Mouse (Mus musculus) thymus, postnatal 14 days (tissue): ENCODE results near the gene Nedd8.

Experiments used
- DNase-seq: peaks from one replicate; pipeline ENCODE4 v3.0.0; 2021

The Nedd8 gene

DNA sequence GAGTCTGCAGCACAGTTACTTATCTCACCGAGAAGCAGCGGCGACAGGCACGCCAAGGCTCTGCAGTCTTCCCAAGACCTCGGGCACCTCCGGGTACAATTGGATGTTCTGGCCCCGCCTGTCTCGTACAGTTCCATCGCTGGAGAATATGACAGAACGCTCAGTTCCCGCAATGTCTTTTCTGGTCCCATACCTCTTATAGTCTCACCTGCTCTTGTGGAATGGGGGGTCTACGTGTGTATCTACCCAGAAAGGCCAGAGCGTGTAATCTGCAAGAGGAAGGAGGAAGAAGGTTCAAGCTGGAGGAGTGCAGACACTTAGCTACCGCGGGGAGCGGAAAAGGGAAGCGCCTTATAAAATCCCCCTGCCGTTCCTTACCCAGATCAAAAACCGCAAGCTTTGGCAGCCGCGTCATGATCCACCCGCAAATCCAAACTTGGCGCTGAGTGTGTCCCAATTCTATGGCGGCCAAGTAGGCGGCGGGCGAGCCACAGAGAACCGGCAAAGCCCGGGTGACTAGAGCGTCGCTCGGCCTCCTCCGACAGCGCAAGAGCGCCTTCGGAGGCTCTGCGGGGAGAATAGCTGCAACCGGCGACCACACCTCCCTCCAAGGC is 11.9 kb downstream of the Nedd8 start, which contains the start of gene Mdp1:
TSS of gene Mdp1 (minus strand) at position 549 of the 614 bp plus-strand sequence.
- peak; percentile 82 for DNase-seq

DNA sequence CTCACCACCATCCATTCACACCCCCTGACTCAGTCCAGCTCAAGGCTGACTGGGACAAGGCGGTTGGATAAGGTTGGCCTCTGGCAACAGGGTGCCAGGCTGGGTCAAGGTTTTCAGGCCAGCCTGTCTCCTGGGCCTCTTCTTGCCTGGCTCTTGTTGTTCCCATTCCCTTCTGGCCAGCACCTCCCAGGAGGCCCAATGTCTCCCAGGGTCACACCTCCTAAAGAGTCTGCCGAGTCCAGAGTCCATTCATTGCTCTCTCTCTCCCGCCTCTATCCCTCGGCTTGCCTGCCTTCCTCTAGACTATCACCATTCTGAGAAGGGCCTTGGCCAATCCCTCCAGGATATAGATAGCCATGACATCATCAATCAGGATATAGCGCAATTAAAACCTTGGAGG is 13.9 kb downstream of the Nedd8 start:
- DNase-seq = no peak

- DNase-seq = no peak
Observed at GRCm38 (mm10) chr14:55656935-55657334, 15.0 kb downstream of the Nedd8 start.

GRCm38 (mm10) chr14:55651528-55651927 is 20.4 kb downstream of the Nedd8 start:
- peak; percentile 66 for DNase-seq

DNA sequence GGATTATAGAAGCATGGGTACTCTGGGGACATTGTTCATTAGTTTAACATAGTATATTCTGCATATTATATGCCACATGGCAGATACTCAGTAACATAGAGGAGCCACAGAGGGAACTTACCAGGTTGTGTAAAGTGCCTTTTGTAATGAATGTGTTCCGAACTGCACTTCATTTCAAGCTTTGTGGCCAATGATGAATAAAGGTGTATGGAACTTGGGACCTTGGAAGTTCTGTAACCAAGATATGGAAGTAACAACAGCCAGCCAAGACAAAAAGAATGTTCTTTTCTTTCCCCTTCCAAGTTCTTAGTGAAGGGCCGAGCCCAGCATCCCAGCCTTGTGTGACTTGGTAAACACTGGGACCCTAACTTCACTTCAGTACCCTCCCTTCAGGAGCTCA is 22.0 kb downstream of the Nedd8 start, which contains the start of gene Tssk4:
TSS of gene Tssk4 (plus strand) at position 301 of the 400 bp plus-strand sequence.
- no peak for DNase-seq

DNA sequence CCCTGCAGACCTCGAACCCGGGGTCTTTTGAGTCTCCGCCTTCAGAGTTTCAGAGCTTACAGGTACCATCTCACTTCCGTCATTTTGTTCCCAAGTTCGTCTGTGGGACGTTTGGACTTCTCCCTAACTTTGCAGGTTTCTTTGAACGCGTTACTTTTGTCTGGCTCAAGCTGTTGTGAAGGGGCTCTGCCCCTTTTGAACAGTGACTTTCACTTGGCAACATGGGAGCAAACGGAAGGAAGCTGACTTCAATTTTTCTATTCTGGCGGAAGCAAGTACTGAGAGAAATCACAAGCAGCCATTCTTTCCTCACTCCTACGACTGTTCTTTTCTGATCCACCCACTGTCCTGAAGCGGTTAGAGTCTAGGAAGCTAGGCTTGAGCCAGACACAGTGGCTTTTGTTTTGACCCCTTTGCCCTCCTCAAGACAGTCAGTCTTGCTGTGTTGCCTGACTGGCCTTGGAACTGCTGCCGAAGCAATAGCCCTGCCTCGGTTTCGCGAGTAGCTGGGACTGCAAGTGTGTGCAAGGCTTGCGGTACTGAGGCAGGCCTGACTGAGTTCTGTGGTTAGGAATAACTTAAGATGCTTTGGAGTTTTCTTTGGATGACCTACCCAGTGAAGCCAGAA is 27.5 kb downstream of the Nedd8 start:
- DNase-seq = peak; percentile 30

- peak; percentile 83 for DNase-seq
Observed at GRCm38 (mm10) chr14:55643060-55643907, 28.6 kb downstream of the Nedd8 start, which contains the start of gene Tm9sf1. TSS of gene Tm9sf1 (minus strand) at chr14:55643806.

DNA sequence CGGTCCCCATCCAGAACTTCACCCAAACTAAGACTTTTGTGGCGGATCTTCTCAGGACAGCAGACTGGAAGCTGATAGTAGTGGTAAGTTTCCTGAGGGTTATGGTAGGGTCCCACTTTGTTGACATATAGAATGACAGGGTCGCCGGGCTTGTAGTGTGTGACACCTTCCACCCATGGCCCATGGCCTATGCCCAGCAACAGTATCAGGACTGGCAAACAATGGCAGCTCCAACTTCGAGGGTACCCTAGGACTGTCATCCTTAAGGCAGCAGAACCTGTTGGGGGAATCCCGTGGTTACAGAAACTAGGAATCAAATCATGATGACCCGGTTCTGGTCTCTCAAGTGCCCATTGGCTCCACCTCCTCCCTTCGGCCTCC is 29.3 kb downstream of the Nedd8 start:
- DNase-seq = no peak

GRCm38 (mm10) chr14:55641291-55641690 is 30.6 kb downstream of the Nedd8 start:
- no peak for DNase-seq

DNA sequence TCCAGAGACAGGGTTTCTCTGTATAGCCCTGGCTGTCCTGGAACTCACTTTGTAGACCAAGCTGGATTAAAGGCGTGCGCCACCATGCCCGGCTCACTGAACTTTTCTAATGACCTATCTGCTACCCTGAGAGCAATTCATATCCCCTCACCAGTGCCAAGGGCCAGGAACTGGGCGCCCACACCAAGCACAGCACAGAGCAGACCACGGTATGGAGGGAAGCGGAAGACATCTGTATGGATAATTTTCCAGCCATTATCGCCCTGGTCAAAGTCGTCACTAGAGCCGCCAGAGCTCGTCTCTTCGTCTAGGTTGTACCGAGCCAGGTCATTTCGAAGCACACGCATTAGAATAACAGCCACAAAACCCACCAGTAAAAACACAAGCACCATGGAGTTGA is 31.1 kb downstream of the Nedd8 start:
- no peak for DNase-seq

DNA sequence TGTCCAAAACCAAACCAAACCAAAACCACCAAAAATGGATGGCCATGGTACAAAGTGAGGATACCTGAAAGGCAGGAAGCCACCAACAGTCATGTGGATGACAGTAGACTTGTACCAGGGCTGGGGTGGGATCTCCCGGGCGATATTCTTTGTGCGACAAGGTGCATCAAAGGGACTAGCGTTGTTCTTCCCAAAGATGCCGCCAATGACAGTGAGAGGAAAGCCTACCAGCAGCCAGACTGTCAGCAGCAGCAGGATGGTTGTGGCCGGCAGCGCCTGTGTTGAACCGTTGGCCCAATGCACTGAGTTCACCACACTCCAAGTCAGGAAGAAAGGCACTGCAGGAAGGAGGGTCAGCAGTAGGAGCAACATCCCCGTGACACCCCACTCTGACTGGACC is 34.1 kb downstream of the Nedd8 start, which contains the start of gene Gm49378:
TSS of gene Gm49378 (minus strand) at position 101 of the 400 bp plus-strand sequence.
- DNase-seq = no peak

- peak; percentile 91 for DNase-seq
Observed at GRCm38 (mm10) chr14:55635523-55636007, 36.4 kb downstream of the Nedd8 start, which contains the start of gene Ipo4. TSS of gene Ipo4 (minus strand) at chr14:55635957.

GRCm38 (mm10) chr14:55634874-55635522 is 36.9 kb downstream of the Nedd8 start:
- DNase-seq = no peak

DNA sequence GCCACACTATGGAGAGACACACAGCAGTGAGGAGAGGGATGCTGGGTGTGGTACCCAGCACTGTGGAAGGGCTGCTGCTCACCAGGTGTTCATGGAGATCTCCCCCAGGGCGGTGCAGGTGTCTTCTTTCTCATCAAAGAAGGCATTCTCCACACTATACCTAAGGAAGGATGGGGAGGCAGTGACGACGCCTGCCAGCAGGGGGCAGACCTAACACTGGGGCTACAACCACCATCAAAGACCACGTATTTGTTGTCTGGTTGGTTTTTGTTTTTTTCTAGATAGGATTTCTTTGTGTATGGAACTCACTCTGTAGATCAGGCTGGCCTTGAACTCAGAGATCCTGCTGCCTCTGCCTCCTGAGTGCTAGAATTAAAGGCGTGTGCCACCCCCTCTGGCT is 42.6 kb downstream of the Nedd8 start:
- peak; percentile 87 for DNase-seq

GRCm38 (mm10) chr14:55628077-55628827 is 43.7 kb downstream of the Nedd8 start:
- no peak for DNase-seq

GRCm38 (mm10) chr14:55618486-55619195 is 53.3 kb downstream of the Nedd8 start:
- DNase-seq = no peak

GRCm38 (mm10) chr14:55617822-55618221 is 54.1 kb downstream of the Nedd8 start, which contains the start of gene Rec8:
TSS of gene Rec8 (plus strand) at chr14:55618037.
- DNase-seq = no peak

DNA sequence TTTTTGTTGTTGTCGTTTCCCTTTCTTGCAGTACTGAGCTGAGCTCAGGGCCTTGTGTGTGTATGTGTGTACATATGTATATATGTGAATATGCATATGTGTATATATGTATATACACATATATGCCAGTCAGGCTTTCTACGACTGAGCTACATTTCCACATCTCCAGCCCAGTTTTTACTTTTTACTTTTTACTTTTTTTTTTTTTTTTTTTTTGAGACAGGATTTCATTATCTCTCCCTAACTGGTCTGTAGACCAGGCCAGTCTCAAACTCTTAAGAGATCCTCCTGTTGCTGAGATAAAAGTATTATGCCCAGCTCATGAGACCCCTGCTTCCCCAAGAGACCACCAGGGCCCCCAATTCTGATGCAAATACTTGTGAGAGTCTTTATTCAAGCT is 55.1 kb downstream of the Nedd8 start:
- no peak for DNase-seq

GRCm38 (mm10) chr14:55615876-55616275 is 56.0 kb downstream of the Nedd8 start:
- no peak for DNase-seq

DNA sequence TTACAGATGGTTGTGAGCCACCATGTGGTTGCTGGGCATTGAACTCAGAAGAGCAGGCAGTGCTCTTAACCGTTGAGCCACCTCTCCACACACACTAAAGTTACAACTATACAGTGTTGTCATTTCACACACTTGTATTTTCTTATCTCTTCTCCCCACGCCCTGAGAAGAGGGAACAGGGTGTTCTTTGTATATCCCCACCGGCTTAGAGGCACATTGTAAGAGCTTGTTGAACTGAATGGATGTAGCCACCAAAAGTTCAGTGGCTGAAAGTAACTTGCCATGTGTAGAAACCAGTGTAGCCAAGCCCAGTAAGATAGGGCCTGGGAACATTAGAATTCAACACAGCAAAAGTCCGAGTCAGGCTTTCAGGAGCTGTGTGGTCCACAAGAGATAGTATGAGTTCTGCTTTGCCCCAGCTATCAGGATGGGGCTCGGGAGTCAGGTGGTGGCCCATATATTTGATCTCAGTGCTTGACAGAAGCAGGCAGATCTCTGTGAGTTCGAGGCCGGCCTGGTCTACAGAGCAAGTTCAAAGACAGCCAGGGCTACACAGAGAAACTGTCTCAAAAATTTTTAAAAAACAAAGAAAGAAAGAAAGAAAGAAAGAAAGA is 57.3 kb downstream of the Nedd8 start:
- no peak for DNase-seq

- no peak for DNase-seq
Observed at GRCm38 (mm10) chr14:55613346-55613745, 58.6 kb downstream of the Nedd8 start.
